Mouse (Mus musculus): ENCODE measurements around the gene Ccser1. TPM values are rescaled to one million over a fixed set of nuclear protein-coding genes. Genes with fewer than 3 reads are reported as not detected.

Gene Ccser1
- total RNA-seq (2021): 1 to 10 TPM in 1 of 2 experiments, under 1 TPM in 1; 0.94 to 1.7 TPM
- polyA plus RNA-seq (2012; rRNA removed): 0.45 and 0.64 TPM in 2 replicates
- long read RNA-seq, partial matches to known transcripts: 0 of 2 reads
- long read RNA-seq, other reads (novel, unspliced or antisense): 2 of 2 reads

DNA sequence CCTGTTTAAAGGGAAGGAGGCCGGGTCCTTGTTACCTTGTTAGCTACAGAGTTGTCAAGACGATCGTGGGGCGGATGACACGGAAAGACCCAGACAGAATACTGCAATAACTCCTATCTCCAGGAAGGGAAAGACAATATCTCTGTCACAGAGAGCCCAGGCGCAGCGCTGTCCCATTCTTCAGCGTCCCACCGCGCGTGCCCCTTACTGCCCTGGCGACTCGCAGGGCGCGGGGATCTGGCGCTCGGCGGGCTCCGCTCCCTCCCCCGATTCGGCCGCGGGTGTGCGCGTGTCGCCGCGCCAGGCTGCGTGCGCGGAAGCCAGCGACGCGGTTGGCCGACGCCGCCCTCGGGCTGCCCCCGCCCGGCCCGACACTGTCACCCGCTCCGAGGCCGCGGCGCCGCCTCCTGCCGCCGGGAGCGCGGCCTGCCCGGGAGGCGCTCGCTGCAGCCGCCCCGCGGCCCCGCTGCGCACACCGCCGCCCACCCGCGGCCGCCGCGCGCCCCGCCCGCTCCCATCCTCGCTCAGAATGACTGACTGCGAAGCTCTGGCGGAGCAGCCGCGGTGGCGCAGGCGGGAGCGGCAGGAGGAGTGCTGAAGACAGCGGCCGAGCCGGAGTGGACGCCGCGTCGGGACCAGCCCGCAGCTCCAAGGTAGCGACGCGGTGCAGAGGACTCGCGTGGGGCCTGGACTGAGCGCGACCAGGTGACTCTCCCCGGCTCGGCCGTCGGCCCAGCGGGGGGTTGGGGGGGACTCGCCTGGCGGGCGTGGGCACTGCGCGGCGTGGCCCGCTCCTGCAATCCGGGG is at the start of gene Ccser1:
Gene Ccser1, plus strand, starts transcription at position 376 of the 807 bp plus-strand sequence.
- intact Hi-C loops (cut with DNase I): loop anchor here (10.0 kb wide), 1 partner anchor 115 kb away; no protein-coding TSS in a partner anchor
- WGBS: under 1% methylated on average over 80 of the region's 105 CpGs
- TF ChIP-seq POLR2A (IDR thresholded peaks at IDR 0.05; ENCODE audit: insufficient read depth, low read depth, low read length) (no peak), EP300 (IDR thresholded peaks at IDR 0.05; ENCODE audit: insufficient read depth, low read depth, low read length) (no peak), CTCF (IDR thresholded peaks at IDR 0.05) (no peak)
- no peaks in the 10 kb centered on the region for H3K27me3 ChIP-seq (ENCODE audit: control insufficient read depth, insufficient read depth, low read length)
- H3K36me3 ChIP-seq (ENCODE audit: control insufficient read depth, insufficient read depth, low read length): no peaks in the 10 kb centered on the region
- DNase-seq: peak; percentile 71 to 75
- peak within 1 kb of the TSS; percentile 68 for H3K4me3 ChIP-seq
- H3K27ac ChIP-seq: peak within 1 kb of the TSS; percentile 36; the same call in 1 of the 2 replicates
- H3K9ac ChIP-seq (ENCODE audit: low read depth, low read length): peak within 1 kb of the TSS; percentile 77
- no peaks in the 10 kb centered on the region for H3K79me2 ChIP-seq (replicated peaks; ENCODE audit: control insufficient read depth, insufficient read depth, low read length)
- no peaks in the 10 kb centered on the region for H3K4me1 ChIP-seq (ENCODE audit: control insufficient read depth, insufficient read depth, low read length)

DNA sequence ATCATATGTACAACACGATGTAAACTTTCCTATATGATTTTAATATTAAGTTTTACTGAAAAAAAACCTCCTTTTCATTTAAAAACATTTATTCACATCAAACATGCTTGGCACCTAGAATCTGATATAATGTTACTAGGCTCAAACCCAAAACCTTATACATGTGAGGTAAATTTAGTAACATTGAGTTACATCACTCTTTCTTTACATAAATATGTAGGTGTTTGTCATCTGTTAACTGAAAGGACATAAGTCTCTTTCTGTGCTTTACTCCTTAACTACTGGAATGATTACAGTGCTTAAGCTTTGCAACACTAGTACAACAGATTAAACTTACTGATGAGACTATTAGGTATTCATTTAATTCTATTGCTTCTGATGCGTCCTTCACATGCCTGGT is 43.7 kb upstream of the Ccser1 start:
- Histone ChIP-seq H3K4me3 (no peak overlapping the region), H3K4me1 (ENCODE audit: control insufficient read depth, insufficient read depth, low read length) (no peaks in the 10 kb centered on the region), H3K36me3 (ENCODE audit: control insufficient read depth, insufficient read depth, low read length) (no peaks in the 10 kb centered on the region), H3K9ac (ENCODE audit: low read depth, low read length) (no peak overlapping the region), H3K27ac (no peak overlapping the region), H3K27me3 (ENCODE audit: control insufficient read depth, insufficient read depth, low read length) (no peaks in the 10 kb centered on the region), H3K79me2 (replicated peaks; ENCODE audit: control insufficient read depth, insufficient read depth, low read length) (no peaks in the 10 kb centered on the region)
- 79% methylated on average over 2 of the region's 2 CpGs for WGBS
- TF ChIP-seq EP300 (IDR thresholded peaks at IDR 0.05; ENCODE audit: insufficient read depth, low read depth, low read length) (no peak), CTCF (IDR thresholded peaks at IDR 0.05) (no peak), POLR2A (IDR thresholded peaks at IDR 0.05; ENCODE audit: insufficient read depth, low read depth, low read length) (no peak)
- intact Hi-C loops (cut with DNase I): no loop called here
- DNase-seq: no peak

DNA sequence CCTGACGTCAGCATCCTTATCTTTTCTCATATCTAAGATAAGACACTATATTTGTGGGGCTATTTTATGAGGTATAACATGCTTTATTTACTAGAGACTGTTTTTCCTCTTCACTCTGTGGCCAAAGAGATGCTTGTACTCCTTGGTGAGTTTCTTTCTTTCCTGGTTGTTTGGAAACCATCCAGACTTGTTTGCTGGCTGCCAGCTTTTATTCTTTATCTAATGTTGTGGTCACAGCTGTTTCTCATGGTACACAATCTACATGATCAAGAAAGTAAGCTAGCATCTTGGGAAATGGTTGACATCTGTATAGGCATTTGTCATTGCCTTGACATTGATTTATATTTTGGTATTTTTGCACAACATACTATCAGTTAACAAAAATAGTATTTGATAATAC is 37.1 kb upstream of the Ccser1 start:
- intact Hi-C loops (cut with DNase I): no loop called here
- Histone ChIP-seq H3K4me3 (no peak overlapping the region), H3K4me1 (ENCODE audit: control insufficient read depth, insufficient read depth, low read length) (no peaks in the 10 kb centered on the region), H3K27ac (no peak overlapping the region), H3K27me3 (ENCODE audit: control insufficient read depth, insufficient read depth, low read length) (no peaks in the 10 kb centered on the region), H3K79me2 (replicated peaks; ENCODE audit: control insufficient read depth, insufficient read depth, low read length) (no peaks in the 10 kb centered on the region), H3K36me3 (ENCODE audit: control insufficient read depth, insufficient read depth, low read length) (no peaks in the 10 kb centered on the region), H3K9ac (ENCODE audit: low read depth, low read length) (no peak overlapping the region)
- TF ChIP-seq POLR2A (IDR thresholded peaks at IDR 0.05; ENCODE audit: insufficient read depth, low read depth, low read length) (no peak), CTCF (IDR thresholded peaks at IDR 0.05) (no peak)
- DNase-seq: no peak
- 27% methylated on average over 1 of the region's 1 CpGs for WGBS

DNA sequence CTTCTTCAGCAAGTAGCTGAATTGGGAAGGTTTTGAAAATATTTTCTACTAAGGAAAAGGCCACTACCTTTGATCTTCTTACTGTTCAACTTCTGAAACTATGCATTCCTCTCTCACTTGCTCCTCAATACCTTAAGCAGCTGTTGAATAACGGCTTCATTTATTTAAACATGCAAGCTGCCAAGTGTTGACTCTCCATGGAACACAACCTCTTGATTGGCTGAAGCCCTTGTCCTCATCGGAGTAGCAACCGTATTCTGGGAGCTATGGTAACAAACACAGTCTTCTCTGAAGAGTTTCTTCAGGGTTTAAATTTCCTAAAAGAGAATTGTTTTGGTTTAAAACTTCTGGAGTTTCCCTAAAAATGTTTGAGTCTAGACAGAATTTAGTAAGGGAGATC is 27.2 kb upstream of the Ccser1 start:
- H3K4me3 ChIP-seq: no peak overlapping the region
- DNase-seq: no peak
- H3K79me2 ChIP-seq (replicated peaks; ENCODE audit: control insufficient read depth, insufficient read depth, low read length): no peaks in the 10 kb centered on the region
- intact Hi-C loops (cut with DNase I): no loop called here
- H3K27me3 ChIP-seq (ENCODE audit: control insufficient read depth, insufficient read depth, low read length): no peaks in the 10 kb centered on the region
- WGBS: 78% methylated on average over 3 of the region's 3 CpGs
- TF ChIP-seq EP300 (IDR thresholded peaks at IDR 0.05; ENCODE audit: insufficient read depth, low read depth, low read length) (no peak), CTCF (IDR thresholded peaks at IDR 0.05) (no peak), POLR2A (IDR thresholded peaks at IDR 0.05; ENCODE audit: insufficient read depth, low read depth, low read length) (no peak)
- no peak overlapping the region for H3K27ac ChIP-seq
- H3K4me1 ChIP-seq (ENCODE audit: control insufficient read depth, insufficient read depth, low read length): no peaks in the 10 kb centered on the region
- H3K9ac ChIP-seq (ENCODE audit: low read depth, low read length): no peak overlapping the region
- no peaks in the 10 kb centered on the region for H3K36me3 ChIP-seq (ENCODE audit: control insufficient read depth, insufficient read depth, low read length)

DNA sequence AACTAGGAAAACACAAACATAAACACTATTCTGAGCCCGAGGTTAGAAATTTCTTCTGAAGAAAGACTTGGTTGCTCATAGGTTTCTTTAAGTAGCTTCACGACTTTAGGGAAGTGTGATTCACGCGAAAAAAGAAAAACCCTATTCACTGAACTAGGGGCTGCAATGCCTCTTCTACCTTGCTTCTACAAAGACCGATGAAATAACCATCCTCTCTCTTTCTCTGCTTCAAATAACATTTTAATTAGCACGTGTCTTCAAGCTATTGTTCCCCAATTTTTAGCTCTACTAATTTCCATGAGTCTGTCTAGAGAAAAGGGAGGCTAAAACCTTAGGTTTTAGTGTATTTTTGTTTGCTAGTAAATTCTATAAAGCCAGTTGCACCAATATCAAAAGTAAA is 25.5 kb upstream of the Ccser1 start:
- no peak overlapping the region for H3K4me3 ChIP-seq

DNA sequence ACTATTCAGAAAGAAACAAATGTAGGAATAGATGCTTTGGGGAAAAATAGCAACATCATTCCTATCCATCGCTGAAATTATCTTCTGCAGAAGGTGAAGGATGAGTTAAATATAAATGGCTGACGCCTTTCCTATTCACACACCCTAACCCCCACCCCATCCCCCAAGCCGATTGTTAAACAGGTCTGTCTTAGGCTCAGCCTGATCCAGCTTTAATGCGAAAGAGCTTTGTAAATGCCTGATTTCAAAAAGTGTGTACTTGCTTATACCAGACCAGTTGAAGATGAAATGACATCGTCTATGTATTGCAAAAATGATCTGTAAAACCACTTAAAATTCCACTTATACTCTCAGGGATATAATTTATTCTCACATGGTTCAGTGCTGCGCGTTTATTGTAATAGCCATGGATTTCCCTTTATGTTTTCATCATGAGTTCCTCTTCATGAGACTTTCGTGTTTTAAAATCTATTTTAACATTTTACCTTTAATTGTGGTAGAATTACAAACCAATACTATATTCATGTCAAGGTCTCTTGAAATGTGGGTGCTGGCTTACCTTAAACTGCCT is 25.0 kb upstream of the Ccser1 start:
- no peak overlapping the region for H3K4me3 ChIP-seq
- TF ChIP-seq EP300 (IDR thresholded peaks at IDR 0.05; ENCODE audit: insufficient read depth, low read depth, low read length): no peak
- no peak for TF ChIP-seq POLR2A (IDR thresholded peaks at IDR 0.05; ENCODE audit: insufficient read depth, low read depth, low read length)
- TF ChIP-seq CTCF (IDR thresholded peaks at IDR 0.05): no peak
- H3K36me3 ChIP-seq (ENCODE audit: control insufficient read depth, insufficient read depth, low read length): no peaks in the 10 kb centered on the region
- no peaks in the 10 kb centered on the region for H3K27me3 ChIP-seq (ENCODE audit: control insufficient read depth, insufficient read depth, low read length)
- no peak overlapping the region for H3K27ac ChIP-seq
- DNase-seq: no peak
- intact Hi-C loops (cut with DNase I): no loop called here
- no peaks in the 10 kb centered on the region for H3K4me1 ChIP-seq (ENCODE audit: control insufficient read depth, insufficient read depth, low read length)
- no peak overlapping the region for H3K9ac ChIP-seq (ENCODE audit: low read depth, low read length)
- no peaks in the 10 kb centered on the region for H3K79me2 ChIP-seq (replicated peaks; ENCODE audit: control insufficient read depth, insufficient read depth, low read length)
- WGBS: 69% methylated on average over 8 of the region's 8 CpGs

More for the DNA sequence above, 25.5 kb upstream of the Ccser1 start:
- intact Hi-C loops (cut with DNase I): no loop called here
- 63% methylated on average over 6 of the region's 6 CpGs for WGBS
- no peaks in the 10 kb centered on the region for H3K36me3 ChIP-seq (ENCODE audit: control insufficient read depth, insufficient read depth, low read length)
- no peaks in the 10 kb centered on the region for H3K79me2 ChIP-seq (replicated peaks; ENCODE audit: control insufficient read depth, insufficient read depth, low read length)
- H3K9ac ChIP-seq (ENCODE audit: low read depth, low read length): no peak overlapping the region
- DNase-seq: no peak
- H3K27me3 ChIP-seq (ENCODE audit: control insufficient read depth, insufficient read depth, low read length): no peaks in the 10 kb centered on the region
- no peaks in the 10 kb centered on the region for H3K4me1 ChIP-seq (ENCODE audit: control insufficient read depth, insufficient read depth, low read length)
- no peak overlapping the region for H3K27ac ChIP-seq
- TF ChIP-seq POLR2A (IDR thresholded peaks at IDR 0.05; ENCODE audit: insufficient read depth, low read depth, low read length) (no peak), EP300 (IDR thresholded peaks at IDR 0.05; ENCODE audit: insufficient read depth, low read depth, low read length) (no peak), CTCF (IDR thresholded peaks at IDR 0.05) (no peak)

All from heart, adult 2 months (tissue).